Mouse (Mus musculus): ENCODE results near the gene 4930402H24Rik. TPM values are rescaled to one million over a fixed set of nuclear protein-coding genes. Genes with fewer than 3 reads are reported as not detected.
A peak's percentile ranks its signal among the peaks of the same experiment; 100 is the strongest.

The 4930402H24Rik gene
- polyA plus RNA-seq, 1 experiment = 67.2 TPM

DNA sequence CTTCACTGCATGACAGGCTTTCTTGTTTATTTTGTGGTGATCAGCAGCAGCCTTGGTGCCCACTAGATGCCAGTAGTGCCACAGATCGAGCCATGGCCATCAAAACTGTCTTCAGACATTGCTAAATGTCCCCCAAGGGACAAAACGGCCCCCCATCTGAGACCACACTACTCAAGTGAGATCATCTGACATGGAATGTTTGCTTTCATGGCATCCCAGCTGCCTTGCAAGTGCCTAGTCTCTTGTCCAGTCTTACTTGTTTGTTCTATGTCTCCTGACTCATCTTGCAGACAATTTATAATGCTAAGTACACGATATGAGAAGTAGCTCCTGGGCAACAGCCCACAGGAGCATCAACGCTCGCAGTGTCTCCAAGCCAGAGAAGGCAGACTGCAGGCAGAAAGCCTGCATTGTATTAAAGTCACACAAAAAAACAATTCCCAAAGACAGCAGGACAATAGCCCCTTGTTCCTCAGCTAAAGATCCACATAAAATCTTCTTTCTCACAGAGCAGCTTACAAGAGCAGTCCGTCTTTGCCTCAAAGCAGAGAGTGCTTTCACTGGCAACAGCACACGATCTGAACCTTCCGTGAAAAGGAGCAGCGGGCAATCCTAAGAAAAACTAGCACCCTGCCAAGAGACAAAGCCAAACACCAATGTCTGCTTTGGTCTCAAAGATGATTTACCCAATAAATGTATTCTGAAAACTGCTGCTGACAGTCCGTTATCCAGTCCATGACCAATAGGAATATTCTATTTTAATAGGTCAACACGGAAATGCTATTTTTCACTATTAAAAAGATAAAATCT lies 87.2 kb downstream of the 4930402H24Rik start:
- peak; percentile 49; the same call in 1 of the 2 replicates for TF ChIP-seq CTCF (IDR thresholded peaks at IDR 0.05; ENCODE audit: borderline replicate concordance, insufficient read depth, low read length)
- no peak for TF ChIP-seq POLR2A (IDR thresholded peaks at IDR 0.05; ENCODE audit: low read depth, low read length)
- H3K27ac ChIP-seq (ENCODE audit: insufficient read depth, low read length) = no peak overlapping the region
- peaks cover 9% of the 10 kb centered on the region; the same call in 1 of the 2 replicates for H3K4me1 ChIP-seq (ENCODE audit: control insufficient read depth, insufficient read depth, low read length)
- no peak overlapping the region for H3K4me3 ChIP-seq (ENCODE audit: insufficient read depth, low read length)

DNA sequence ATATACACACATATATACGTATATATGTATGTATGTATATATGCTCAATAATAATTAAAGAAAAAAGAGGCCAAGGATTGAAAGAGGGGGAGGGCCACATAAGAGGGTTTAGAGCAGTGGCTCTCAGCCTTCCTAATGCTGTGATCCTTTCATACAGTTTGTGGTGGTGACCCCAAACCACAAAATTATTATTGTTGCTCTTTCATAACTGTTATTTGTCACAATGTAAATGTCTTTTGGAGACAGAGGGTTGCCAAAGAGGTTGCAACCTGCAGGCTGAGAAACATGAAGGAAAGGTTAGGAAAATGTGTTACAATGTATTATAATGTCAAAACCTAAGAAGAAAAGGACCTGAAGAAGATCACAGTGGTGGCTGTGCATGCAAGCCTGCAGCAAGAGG lies 88.3 kb downstream of the 4930402H24Rik start:
- Histone ChIP-seq H3K27ac (ENCODE audit: insufficient read depth, low read length) (no peak overlapping the region), H3K4me1 (ENCODE audit: control insufficient read depth, insufficient read depth, low read length) (peaks cover 9% of the 10 kb centered on the region; the same call in 1 of the 2 replicates), H3K4me3 (ENCODE audit: insufficient read depth, low read length) (no peak overlapping the region)
- TF ChIP-seq POLR2A (IDR thresholded peaks at IDR 0.05; ENCODE audit: low read depth, low read length) (no peak), CTCF (IDR thresholded peaks at IDR 0.05; ENCODE audit: borderline replicate concordance, insufficient read depth, low read length) (no peak)

DNA sequence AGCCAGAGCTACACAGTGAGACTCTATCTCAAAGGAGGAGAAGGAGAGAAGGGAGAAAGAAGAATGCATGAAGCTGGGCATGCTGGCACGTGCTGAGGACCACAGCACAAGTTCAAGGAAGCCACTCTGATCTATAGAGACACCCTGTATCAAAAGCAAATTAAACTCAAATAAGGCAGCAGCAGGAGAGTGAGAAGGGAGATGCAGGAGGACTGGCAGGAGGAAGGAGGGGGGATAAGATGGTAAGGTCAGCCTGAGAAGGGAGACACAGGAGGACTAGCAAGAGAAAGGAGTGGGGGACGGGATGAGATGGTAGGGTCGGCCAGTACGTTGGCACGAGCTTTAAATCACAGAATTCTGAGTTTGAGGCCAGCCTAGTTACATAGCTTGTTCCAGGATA lies 90.0 kb downstream of the 4930402H24Rik start:
- TF ChIP-seq CTCF (IDR thresholded peaks at IDR 0.05; ENCODE audit: borderline replicate concordance, insufficient read depth, low read length) (no peak), POLR2A (IDR thresholded peaks at IDR 0.05; ENCODE audit: low read depth, low read length) (no peak)

DNA sequence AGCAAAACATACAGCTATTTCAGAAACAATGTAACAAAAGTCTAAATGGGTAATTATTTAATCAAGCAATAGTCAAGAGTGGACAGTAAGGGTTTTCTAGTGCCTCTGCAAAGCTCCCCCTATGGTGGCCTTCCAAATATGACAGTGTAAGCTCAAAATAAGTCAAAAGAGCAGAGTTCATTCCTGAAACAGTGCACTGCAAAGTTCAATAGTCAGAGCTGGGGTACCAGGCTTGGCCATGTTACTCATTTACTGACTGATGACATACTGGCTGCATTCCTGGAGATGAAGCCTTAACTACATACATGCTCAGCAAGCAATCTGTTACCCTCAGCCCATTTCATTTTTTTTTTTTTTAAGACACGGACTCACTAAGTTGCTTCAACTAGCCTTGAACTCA lies 91.7 kb downstream of the 4930402H24Rik start:
- Histone ChIP-seq H3K27ac (ENCODE audit: insufficient read depth, low read length) (no peak overlapping the region), H3K4me1 (ENCODE audit: control insufficient read depth, insufficient read depth, low read length) (peaks cover 9% of the 10 kb centered on the region; the same call in 1 of the 2 replicates), H3K4me3 (ENCODE audit: insufficient read depth, low read length) (no peak overlapping the region)
- no peak for TF ChIP-seq CTCF (IDR thresholded peaks at IDR 0.05; ENCODE audit: borderline replicate concordance, insufficient read depth, low read length)
- no peak for TF ChIP-seq POLR2A (IDR thresholded peaks at IDR 0.05; ENCODE audit: low read depth, low read length)

More for the DNA sequence above, 90.0 kb downstream of the 4930402H24Rik start:
- H3K4me3 ChIP-seq (ENCODE audit: insufficient read depth, low read length) = no peak overlapping the region
- peaks cover 9% of the 10 kb centered on the region; the same call in 1 of the 2 replicates for H3K4me1 ChIP-seq (ENCODE audit: control insufficient read depth, insufficient read depth, low read length)
- no peak overlapping the region for H3K27ac ChIP-seq (ENCODE audit: insufficient read depth, low read length)

DNA sequence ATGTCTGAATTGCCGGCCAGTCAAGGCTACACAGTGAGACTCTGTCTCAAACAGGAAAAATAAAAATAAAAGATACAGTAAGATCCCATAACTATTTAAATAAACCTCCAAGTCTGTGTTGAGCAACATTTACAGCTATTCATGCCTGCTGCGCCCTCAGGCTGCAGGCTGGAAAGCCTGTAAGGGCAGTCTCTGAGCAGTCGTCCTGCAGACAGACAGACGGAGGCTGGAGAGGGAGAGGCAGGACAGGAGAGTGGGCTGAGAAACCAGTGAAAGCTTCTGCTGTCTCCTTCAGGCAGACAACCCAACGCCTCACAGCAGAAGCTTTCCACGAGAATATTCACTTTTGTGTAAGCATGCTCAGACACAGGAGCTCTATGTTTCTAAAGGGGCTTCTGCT lies 92.5 kb downstream of the 4930402H24Rik start:
- no peak for TF ChIP-seq POLR2A (IDR thresholded peaks at IDR 0.05; ENCODE audit: low read depth, low read length)
- TF ChIP-seq CTCF (IDR thresholded peaks at IDR 0.05; ENCODE audit: borderline replicate concordance, insufficient read depth, low read length) = no peak
- no peak overlapping the region for H3K27ac ChIP-seq (ENCODE audit: insufficient read depth, low read length)
- no peak overlapping the region for H3K4me3 ChIP-seq (ENCODE audit: insufficient read depth, low read length)
- H3K4me1 ChIP-seq (ENCODE audit: control insufficient read depth, insufficient read depth, low read length) = 0 out of 2 replicates have a peak, but pooled peaks cover 4% of the 10 kb centered on the region

DNA sequence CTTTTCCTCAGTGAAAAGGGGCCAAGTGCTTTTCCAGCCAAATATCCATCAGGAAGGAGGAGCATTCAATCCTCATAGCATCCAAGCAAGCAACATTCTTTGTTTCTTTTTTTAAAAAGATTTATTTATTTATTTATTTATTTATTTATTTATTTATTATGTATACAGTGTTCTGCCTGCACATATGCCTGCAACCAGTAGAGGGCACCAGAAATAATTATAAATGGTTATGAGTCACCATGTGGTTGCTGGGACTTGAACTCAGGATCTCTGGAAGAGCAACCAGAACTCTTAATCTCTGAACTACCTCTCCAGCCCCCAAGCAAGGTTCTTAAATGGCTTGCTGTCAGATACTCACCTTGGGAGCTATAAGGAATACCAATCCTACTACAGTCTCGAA lies 93.7 kb downstream of the 4930402H24Rik start:
- Histone ChIP-seq H3K4me3 (ENCODE audit: insufficient read depth, low read length) (no peak overlapping the region), H3K27ac (ENCODE audit: insufficient read depth, low read length) (no peak overlapping the region), H3K4me1 (ENCODE audit: control insufficient read depth, insufficient read depth, low read length) (0 out of 2 replicates have a peak, but pooled peaks cover 4% of the 10 kb centered on the region)
- TF ChIP-seq CTCF (IDR thresholded peaks at IDR 0.05; ENCODE audit: borderline replicate concordance, insufficient read depth, low read length) = no peak
- no peak for TF ChIP-seq POLR2A (IDR thresholded peaks at IDR 0.05; ENCODE audit: low read depth, low read length)

DNA sequence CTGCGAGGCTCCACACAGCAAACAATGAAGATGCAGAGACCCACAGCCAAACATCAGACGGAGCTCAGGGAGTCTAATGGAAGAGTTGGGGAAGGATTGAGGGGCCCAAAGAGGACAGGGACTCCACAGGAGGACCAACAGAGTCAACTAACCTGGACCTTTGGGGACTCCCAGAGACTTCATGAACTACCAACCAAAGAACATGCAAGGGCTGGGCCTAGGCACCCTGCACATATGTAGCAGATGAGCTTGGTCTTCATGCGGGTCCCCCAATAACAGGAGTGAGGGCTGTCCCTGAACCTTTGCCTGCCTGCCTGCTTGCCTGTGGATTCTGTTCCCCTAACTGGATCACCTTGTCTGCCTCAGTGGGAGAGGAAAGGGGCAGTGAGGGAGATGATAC lies 101.1 kb downstream of the 4930402H24Rik start:
- Histone ChIP-seq H3K4me3 (ENCODE audit: insufficient read depth, low read length) (no peak overlapping the region), H3K4me1 (ENCODE audit: control insufficient read depth, insufficient read depth, low read length) (no peaks in the 10 kb centered on the region), H3K27ac (ENCODE audit: insufficient read depth, low read length) (no peak overlapping the region)
- TF ChIP-seq CTCF (IDR thresholded peaks at IDR 0.05; ENCODE audit: borderline replicate concordance, insufficient read depth, low read length) (no peak), POLR2A (IDR thresholded peaks at IDR 0.05; ENCODE audit: low read depth, low read length) (no peak)

DNA sequence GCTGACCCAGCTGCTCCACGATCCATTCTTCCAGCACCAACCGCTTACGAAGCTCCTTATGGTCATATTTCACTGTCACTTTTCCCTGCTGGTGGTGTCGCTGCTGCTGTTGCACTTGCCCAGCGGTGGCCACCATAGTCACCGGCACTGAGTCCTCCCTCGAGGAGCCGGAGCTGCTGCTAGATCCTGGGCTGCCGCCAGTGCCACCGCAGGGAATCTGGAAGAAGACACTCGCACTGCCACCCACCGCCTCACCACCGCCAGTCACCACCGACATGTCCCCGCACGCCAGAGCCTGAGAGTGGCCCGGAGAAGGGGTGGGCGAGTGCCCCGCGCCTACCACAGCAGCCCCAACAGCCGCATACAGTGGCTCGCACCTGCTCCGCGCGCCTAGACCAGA lies 102.5 kb downstream of the 4930402H24Rik start:
- Histone ChIP-seq H3K27ac (ENCODE audit: insufficient read depth, low read length) (no peak overlapping the region), H3K4me1 (ENCODE audit: control insufficient read depth, insufficient read depth, low read length) (no peaks in the 10 kb centered on the region), H3K4me3 (ENCODE audit: insufficient read depth, low read length) (no peak overlapping the region)
- TF ChIP-seq POLR2A (IDR thresholded peaks at IDR 0.05; ENCODE audit: low read depth, low read length) = no peak
- no peak for TF ChIP-seq CTCF (IDR thresholded peaks at IDR 0.05; ENCODE audit: borderline replicate concordance, insufficient read depth, low read length)

DNA sequence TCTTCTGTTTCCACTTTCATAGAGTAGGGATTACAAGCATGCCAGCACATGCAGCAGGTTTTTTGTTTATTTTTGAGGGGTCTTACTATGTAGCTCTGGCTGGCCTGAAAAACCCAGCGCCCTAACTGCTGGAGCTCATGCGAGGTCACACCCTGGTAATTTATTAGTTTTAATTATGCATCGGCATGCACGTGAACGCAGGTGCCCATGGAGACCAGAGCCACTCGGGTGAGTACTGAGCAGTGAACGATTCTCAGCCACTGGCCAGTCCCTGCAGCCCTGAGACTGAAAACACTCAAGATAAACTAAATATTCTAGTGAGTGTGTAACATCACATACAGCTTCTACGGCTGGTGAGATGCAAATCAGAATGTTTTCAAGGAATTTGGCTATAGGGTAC lies 110.5 kb downstream of the 4930402H24Rik start:
- TF ChIP-seq POLR2A (IDR thresholded peaks at IDR 0.05; ENCODE audit: low read depth, low read length) = no peak
- no peak for TF ChIP-seq CTCF (IDR thresholded peaks at IDR 0.05; ENCODE audit: borderline replicate concordance, insufficient read depth, low read length)
- Histone ChIP-seq H3K4me3 (ENCODE audit: insufficient read depth, low read length) (no peak overlapping the region), H3K27ac (ENCODE audit: insufficient read depth, low read length) (no peak overlapping the region)

DNA sequence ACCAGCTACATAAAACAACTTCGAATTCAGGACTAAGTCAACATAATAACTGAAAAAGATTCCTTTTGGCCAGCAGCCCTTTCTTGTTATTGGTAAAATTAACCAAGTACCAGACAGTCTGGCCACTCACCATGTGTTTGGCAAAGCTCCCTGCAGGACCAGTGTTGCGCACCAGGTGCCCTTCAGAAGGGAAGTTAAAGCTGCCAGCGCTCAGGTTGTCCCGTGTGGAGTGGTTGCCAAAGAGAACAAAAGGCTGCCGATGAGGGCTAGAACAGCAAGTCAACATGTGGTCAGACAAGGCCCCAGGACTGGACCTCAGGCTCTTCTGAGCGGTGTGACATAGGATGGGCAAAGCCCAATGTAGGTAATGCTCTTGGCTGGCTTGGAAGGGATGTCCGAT lies 114.5 kb downstream of the 4930402H24Rik start:
- no peak for TF ChIP-seq POLR2A (IDR thresholded peaks at IDR 0.05; ENCODE audit: low read depth, low read length)
- no peak for TF ChIP-seq CTCF (IDR thresholded peaks at IDR 0.05; ENCODE audit: borderline replicate concordance, insufficient read depth, low read length)
- Histone ChIP-seq H3K4me1 (ENCODE audit: control insufficient read depth, insufficient read depth, low read length) (no peaks in the 10 kb centered on the region), H3K27ac (ENCODE audit: insufficient read depth, low read length) (no peak overlapping the region), H3K4me3 (ENCODE audit: insufficient read depth, low read length) (no peak overlapping the region)

More for the DNA sequence above, 110.5 kb downstream of the 4930402H24Rik start:
- no peaks in the 10 kb centered on the region for H3K4me1 ChIP-seq (ENCODE audit: control insufficient read depth, insufficient read depth, low read length)
